Mouse (Mus musculus) kidney, postnatal 10 days (tissue): ENCODE measurements at regions not wholly inside any gene's neighbourhood (a gene's known extent, or its start where the extent isn't known, plus 50 kb on each side); places are given as distances from the start of the nearest gene placed in this dataset.
"Not testable (repeated sequence)": the region's sequence is repeated elsewhere in the genome, so short reads cannot be mapped to it uniquely, and the experiment has no call there.

Experiments
- DNase-seq: peaks from one replicate; pipeline ENCODE4 v3.0.0; 2021; ENCODE audit warnings: mixed read lengths

DNA sequence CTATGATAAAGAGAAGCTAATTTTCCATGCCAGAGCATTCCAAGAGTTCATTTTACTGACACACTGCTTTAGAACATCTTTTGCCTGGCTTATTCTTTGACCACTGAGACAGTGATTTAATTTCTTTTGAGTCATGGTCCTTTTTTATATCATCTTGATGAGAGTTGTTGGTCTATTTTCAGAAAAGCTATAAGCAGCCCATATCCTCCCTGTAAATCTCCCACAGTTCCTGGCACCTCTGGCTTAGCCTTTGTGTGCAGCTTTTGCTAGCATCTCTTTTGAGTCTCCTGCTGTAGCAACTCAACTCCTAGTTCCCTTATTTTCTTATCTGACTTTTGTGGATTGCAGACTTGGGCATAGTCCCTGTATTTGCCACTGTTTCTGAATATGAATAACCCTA, 207.5 kb upstream of the 4931417E11Rik start:
- no peak for DNase-seq

DNA sequence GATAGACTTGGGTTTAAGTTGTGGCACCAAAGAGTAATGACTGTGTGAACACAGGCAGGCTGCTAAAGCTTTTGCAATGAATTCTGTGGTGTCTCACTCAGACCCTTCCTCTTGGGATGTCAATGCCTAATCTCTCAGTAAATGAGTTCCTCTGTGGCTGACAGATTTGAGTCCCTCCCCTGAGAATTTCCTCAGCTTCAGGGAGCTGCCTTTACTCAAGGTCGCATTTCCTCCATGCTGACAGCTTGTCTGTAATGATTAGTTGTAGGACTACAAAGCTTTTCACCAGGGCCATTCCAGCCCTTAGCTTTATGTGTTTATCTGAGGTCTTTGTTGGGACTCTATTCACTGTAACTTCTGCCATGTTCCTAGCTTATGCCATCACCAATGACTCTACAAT, 199.9 kb upstream of the 4931417E11Rik start:
- DNase-seq = no peak

GRCm38 (mm10) chr6:73658988-73659387, 189.5 kb upstream of the 4931417E11Rik start:
- no peak for DNase-seq

- DNase-seq = no peak
Observed at GRCm38 (mm10) chr6:73645378-73645777, 175.9 kb upstream of the 4931417E11Rik start.

- no peak for DNase-seq
Observed at GRCm38 (mm10) chr6:73644778-73645267, 175.4 kb upstream of the 4931417E11Rik start.

DNA sequence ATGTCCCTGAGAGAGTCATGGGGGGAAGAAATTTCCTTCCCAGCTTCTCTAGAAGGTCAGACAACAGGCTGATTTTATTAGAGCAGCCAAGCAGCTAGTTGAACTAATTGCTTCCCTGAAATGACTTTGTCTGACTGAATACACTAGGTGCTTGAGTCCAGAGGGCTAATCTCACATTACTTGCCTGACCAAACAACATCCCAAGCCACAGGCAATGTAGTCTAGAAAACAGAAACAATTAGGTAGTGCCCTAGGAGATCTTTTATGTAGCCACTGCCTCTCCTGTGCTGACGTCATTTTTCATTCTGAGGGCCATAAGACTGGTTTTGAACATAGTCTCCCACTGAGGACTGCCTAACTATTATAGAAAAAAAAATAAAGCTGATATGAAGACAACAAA, 159.1 kb upstream of the 4931417E11Rik start:
- no peak for DNase-seq

DNA sequence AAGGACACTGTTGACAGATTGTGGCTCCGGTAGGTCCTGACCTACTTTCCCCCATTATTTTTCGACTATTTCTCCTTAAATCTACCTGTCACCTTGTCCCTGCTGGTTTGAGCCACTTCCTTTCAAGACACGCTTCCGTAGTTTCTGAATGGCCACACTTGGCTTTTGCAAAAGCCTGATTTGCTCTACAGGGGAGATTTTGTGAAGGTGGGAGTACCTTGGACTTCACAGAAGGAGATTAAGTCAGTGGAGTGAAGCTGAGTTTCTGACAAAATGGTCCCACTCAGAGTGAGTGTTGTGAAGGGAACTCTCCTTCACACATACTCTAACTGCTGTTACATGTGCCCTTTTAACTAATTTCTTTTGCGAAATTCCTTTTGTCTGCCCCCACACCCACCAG, 157.0 kb upstream of the 4931417E11Rik start:
- no peak for DNase-seq

DNA sequence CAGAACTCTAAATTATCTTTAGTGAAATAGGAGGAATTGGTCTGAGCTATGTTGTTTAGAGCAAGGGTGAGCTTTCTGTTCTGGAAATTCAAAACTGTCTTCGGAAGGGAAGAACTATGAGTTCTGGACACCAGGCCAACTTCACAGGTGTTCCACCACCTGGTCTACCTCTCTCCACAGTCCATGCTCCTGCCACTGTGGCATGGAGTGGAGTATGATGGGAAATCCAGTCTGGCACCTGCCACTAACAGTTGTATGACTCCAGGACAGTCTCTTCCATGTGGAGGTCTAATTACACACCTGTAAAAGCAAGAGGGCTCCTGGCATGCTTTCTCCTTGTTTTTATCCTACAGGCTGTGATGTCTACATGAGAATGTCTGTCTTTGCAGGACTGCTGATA, 154.7 kb upstream of the 4931417E11Rik start:
- DNase-seq = no peak

DNA sequence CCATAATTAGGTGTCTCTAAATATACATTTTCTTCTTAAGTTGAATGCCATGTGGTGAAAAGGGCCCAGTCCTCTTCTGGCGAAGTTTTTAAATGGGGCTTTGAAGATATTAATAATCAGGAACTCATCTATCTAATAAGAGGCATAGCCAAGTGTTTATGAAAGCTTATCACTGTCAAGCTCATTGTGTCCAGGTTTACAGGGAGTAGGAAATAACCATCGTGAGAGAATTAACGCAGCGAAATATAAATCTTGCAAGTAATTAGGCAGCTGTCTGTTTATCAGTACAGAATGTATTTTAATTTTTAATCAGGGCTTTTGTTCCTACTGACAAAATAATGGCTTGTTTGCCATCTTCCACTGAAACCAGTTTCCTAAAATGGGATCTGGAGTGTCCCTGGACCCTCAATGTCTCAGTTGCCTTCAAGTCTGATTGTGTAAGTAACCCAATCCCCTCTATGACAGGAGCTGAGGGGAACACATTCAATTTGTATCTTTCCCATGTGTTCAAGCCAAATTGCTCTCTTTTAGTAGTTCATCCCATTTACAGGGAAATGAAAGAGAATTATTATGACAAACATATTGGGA, 152.5 kb upstream of the 4931417E11Rik start:
- no peak for DNase-seq

DNA sequence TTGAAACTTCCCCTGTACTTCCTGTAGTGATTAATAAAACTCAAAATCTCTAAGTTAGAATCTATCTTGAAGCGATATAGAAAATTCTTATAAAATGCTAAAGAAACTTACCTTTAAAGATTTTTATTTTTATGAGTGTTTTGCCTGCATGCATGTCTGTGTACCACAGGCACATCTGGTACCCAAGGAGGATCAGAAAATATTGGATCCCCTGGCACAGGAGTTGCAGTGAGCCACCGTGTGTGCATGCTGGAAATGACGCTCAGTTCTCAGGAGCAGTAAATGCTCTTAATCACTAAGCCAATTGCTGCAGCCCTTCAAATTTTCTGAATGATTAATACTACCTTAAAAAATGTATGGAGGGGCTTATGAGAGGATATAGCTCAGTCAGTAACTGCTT, 142.8 kb upstream of the 4931417E11Rik start:
- DNase-seq = no peak

DNA sequence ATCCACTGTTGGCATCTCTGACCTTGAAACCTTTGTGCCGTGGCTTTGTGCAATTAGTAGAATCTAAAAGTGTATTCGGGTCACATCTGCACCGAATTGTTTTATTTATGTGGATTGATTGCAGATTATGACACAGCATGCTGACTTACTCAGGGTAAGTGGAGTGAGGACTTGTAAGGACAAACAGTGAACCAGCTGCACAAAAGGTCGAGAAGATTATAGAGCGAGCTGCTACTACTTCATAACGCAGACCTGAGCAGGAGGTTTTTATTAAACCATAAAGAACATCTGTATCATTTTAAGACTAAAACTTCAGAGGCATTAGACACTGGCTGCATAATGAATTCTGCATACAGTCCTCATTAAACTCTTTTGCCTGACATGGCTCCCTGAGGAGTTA, 142.4 kb upstream of the 4931417E11Rik start:
- DNase-seq = no peak

DNA sequence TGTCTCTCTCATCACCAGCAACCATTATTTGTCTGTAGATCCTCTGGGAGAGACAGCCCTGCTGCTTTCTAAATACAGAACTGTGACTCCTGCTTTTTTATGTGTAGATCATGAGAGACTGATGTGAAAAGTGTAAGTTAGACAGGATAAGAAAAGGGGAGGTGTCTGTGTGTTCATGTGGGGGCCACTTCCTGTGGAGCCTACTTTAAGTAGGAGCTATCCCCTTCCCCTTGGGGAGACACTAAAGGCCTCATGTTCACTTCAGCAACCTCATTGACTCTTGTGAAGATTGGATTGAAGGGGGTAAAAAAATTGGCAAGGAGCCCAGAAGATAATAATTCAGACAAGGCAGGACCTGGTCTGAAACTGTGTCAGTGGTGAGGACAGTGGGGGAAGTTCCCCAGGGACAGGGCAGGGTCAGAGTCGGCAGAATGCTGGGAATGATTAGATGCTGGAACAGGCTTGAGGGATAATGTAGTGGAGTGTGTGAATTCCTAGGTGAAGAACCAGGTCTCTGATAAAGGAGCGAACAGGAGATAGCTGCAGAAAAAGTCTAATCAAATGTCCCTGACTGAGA, 140.7 kb upstream of the 4931417E11Rik start:
- no peak for DNase-seq

DNA sequence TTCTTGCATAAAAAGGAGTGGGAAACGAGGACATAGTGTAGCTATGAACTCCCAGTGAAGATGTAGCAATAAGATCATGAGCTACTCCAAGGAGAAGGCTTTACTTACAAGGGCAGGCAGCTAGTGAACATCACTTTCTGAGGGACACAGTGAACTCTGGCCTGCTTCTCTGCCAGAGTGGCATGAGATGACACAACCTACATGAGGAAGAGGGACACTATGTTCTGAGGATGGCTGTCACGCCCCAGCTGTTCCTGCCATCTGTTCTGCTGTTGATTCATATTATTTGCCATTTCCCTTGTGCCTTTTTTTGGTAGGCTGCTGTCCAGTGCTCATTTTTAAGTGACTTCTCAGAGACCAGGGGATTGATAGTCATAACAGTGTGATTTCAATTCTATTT, 118.2 kb upstream of the 4931417E11Rik start:
- DNase-seq = no peak

DNA sequence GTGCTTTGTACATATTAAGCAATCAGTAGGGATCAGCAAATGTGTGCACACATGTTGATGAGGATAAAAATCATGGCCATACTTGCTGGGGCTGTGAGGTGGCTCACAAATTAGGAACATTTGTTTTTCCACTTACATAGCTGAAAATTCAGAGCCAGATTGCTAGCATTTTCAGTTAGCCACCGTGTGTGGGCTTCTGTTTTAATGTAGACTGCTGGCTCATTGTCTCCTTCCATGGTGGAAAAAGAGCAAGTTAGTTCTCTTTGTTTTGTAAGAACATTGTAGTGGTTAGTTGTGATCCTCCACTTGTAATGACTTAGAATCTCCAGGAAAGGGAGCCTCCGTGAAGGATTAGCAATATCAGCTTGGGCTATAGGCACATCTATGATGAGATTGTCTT, 107.2 kb upstream of the 4931417E11Rik start:
- no peak for DNase-seq

DNA sequence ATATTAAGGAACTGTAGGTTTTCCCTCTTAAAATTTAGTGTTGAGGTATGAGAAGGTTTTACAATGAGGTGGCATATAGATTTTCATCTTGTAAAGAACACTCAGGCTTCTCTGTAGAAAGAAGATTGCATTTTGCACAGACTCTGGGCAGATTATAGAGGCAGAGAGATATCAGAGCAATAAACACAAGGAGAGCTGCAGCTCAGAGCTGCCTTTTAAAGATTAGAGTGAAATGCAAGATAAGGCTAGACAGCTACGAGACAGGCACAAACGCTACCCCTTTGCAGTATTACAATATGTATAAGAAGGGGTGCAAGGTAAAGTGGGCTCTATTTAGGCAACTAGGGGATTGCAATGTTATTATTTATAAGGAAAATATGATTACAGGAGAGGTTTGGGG, 90.5 kb upstream of the 4931417E11Rik start:
- no peak for DNase-seq

DNA sequence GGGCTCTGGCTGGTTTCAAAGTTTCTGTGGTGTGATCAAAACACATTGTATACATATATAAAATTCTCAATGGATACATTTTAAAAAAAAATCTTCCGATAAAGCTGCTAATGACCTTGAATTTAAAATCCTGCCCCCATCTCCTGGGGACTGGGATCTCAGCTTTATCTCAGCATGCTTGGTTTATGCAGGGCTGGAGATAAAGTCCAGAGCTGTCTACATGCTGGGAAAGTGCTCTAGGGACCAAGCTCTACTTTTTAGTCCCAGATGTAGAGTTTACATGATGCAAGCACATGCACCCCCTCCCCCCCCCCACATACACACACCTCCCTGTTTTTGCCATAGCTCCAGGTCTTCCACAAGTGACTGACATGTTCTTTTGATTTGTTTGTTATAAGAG, 61.1 kb upstream of the 4931417E11Rik start:
- no peak for DNase-seq

GRCm38 (mm10) chr6:73530098-73530497, 60.6 kb upstream of the 4931417E11Rik start:
- no peak for DNase-seq

- peak; percentile 32 for DNase-seq
Observed at GRCm38 (mm10) chr6:73523658-73524057, 54.2 kb upstream of the 4931417E11Rik start.

DNA sequence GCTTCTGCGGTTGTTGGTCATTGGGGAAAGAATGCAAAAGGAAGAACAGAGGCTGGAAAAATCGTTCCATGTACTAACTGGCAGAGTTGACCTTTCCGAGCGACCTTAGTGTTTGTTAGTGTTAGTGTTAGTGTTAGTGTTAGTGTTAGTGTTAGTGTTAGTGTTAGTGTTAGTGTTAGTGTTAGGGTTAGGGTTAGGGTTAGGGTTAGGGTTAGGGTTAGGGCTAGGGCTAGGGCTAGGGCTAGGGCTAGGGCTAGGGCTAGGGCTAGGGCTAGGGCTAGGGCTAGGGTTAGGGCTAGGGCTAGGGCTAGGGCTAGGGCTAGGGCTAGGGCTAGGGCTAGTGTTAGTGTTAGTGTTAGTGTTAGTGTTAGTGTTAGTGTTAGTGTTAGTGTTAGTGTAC, 50.4 kb upstream of the 4931417E11Rik start:
- DNase-seq = not testable (repeated sequence)
